Mouse (Mus musculus) CH12.LX (cell line): ENCODE measurements around the gene Abcb8. TPM values are rescaled to one million over a fixed set of nuclear protein-coding genes. Genes with fewer than 3 reads are reported as not detected.

Experiments
- DNase-seq: peaks from one replicate; pipeline ENCODE4 v3.0.0-alpha.2; 2013; ENCODE audit errors: extremely low read depth
- H3K27ac ChIP-seq: 2 replicates; pipeline ENCODE4 v1.5.1; 2012; ENCODE audit warnings: low read depth, mild to moderate bottlenecking, control low read depth, moderate library complexity; ENCODE audit not compliant: insufficient read depth
- H3K27me3 ChIP-seq: replicated peaks from 2 replicates; pipeline ENCODE3; 2012; ENCODE audit warnings: inconsistent platforms
- H3K36me3 ChIP-seq, 2 experiments: replicated peaks in 1 of 2; 2 replicates each; pipeline versions ENCODE3 to v1.6.1; 2012; ENCODE audit warnings: inconsistent platforms in 1 of 2, low read length in 1 of 2, mild to moderate bottlenecking in 1 of 2, mixed read lengths in 1 of 2, moderate library complexity in 1 of 2; ENCODE audit not compliant: control insufficient read depth in 1 of 2, insufficient read depth in 1 of 2
- H3K4me1 ChIP-seq, 2 experiments: 2 replicates each; pipeline ENCODE4 v1.6.1; 2012; ENCODE audit warnings: inconsistent platforms in 1 of 2, moderate library complexity in 1 of 2; ENCODE audit not compliant: insufficient read depth in 2 of 2, control insufficient read depth in 1 of 2
- H3K4me2 ChIP-seq: 2 replicates; pipeline ENCODE4 v1.6.1; 2012; ENCODE audit warnings: low read depth, mild to moderate bottlenecking, control low read depth; ENCODE audit not compliant: poor library complexity, insufficient read depth, severe bottlenecking
- H3K4me3 ChIP-seq, 3 experiments: fragments of 150-350 bp in 1 of 3; sonication (generic) in 1 of 3; replicated peaks in 1 of 3; 2 replicates each; pipeline versions ENCODE3 to v1.5.1; 2011 to 2012; ENCODE audit warnings: low read depth in 2 of 3, low read length in 2 of 3, mild to moderate bottlenecking in 2 of 3, moderate library complexity in 2 of 3, control low read depth in 1 of 3, improper control_type of control experiment in 1 of 3, inconsistent platforms in 1 of 3, mixed read lengths in 1 of 3; ENCODE audit not compliant: poor library complexity in 1 of 3
- H3K79me2 ChIP-seq: replicated peaks from 2 replicates; pipeline ENCODE4 v1.6.1; 2012; ENCODE audit warnings: mild to moderate bottlenecking, moderate library complexity; ENCODE audit not compliant: control insufficient read depth, poor library complexity, insufficient read depth, severe bottlenecking; ENCODE audit errors: extremely low read depth
- H3K9ac ChIP-seq: 2 replicates; pipeline ENCODE4 v1.6.1; 2012; ENCODE audit warnings: low read depth, mild to moderate bottlenecking, control low read depth, moderate library complexity; ENCODE audit not compliant: insufficient read depth
- H3K9me3 ChIP-seq: replicated peaks from 2 replicates; pipeline ENCODE3; 2012; ENCODE audit warnings: low read length, inconsistent platforms, mixed read lengths
- BHLHE40 ChIP-seq: IDR thresholded peaks from 2 replicates; pipeline ENCODE4 v1.6.1; 2011; ENCODE audit warnings: mild to moderate bottlenecking, low read depth, low read length, improper control_type of control experiment
- CHD1 ChIP-seq: IDR thresholded peaks from 2 replicates; pipeline ENCODE4 v1.6.1; 2012; ENCODE audit warnings: low read depth, low read length, improper control_type of control experiment, inconsistent platforms
- EP300 ChIP-seq: IDR thresholded peaks from 2 replicates; pipeline ENCODE4 v1.6.1; 2011; ENCODE audit warnings: low read length, improper control_type of control experiment
- GABPA ChIP-seq: IDR thresholded peaks from 2 replicates; pipeline ENCODE4 v1.6.1; 2012; ENCODE audit warnings: low read depth, low read length, improper control_type of control experiment, inconsistent platforms; ENCODE audit not compliant: insufficient replicate concordance
- HCFC1 ChIP-seq: IDR thresholded peaks from 2 replicates; pipeline ENCODE4 v1.6.1; 2012; ENCODE audit warnings: low read depth, mild to moderate bottlenecking, inconsistent platforms, low read length, improper control_type of control experiment
- JUND ChIP-seq: conservative IDR thresholded peaks from 2 replicates; pipeline ENCODE4 v1.6.1; 2011; ENCODE audit warnings: low read depth, low read length, improper control_type of control experiment
- KAT2A ChIP-seq: IDR thresholded peaks from 2 replicates; pipeline ENCODE4 v1.6.1; 2012; ENCODE audit warnings: low read length, improper control_type of control experiment, inconsistent platforms; ENCODE audit not compliant: insufficient replicate concordance
- MAX ChIP-seq: IDR thresholded peaks from 2 replicates; pipeline ENCODE4 v1.6.1; 2011; ENCODE audit warnings: low read length, improper control_type of control experiment
- MAZ ChIP-seq: IDR thresholded peaks from 2 replicates; pipeline ENCODE4 v1.6.1; 2012; ENCODE audit warnings: low read depth, mild to moderate bottlenecking, inconsistent platforms, low read length, improper control_type of control experiment, moderate library complexity
- MEF2A ChIP-seq: IDR thresholded peaks from 2 replicates; pipeline ENCODE4 v1.6.1; 2014; ENCODE audit warnings: low read depth, mild to moderate bottlenecking, inconsistent platforms, low read length, improper control_type of control experiment, borderline replicate concordance
- MXI1 ChIP-seq: IDR thresholded peaks from 2 replicates; pipeline ENCODE4 v1.6.1; 2011; ENCODE audit warnings: mild to moderate bottlenecking, low read depth, low read length, improper control_type of control experiment
- MYC ChIP-seq: IDR thresholded peaks from 2 replicates; pipeline ENCODE4 v1.6.1; 2011; ENCODE audit warnings: low read depth, mild to moderate bottlenecking, improper control_type of control experiment, low read length
- NRF1 ChIP-seq: IDR thresholded peaks from 2 replicates; pipeline ENCODE4 v1.6.1; 2014; ENCODE audit warnings: low read depth, mild to moderate bottlenecking, inconsistent platforms, low read length, improper control_type of control experiment, moderate library complexity
- PAX5 ChIP-seq: IDR thresholded peaks from 2 replicates; pipeline ENCODE4 v1.6.1; 2012; ENCODE audit warnings: low read length, inconsistent platforms, mixed read lengths
- POLR2A ChIP-seq: IDR thresholded peaks from 2 replicates; pipeline ENCODE4 v1.6.1; 2011; ENCODE audit warnings: low read depth, mild to moderate bottlenecking, improper control_type of control experiment, low read length
- POLR2AphosphoS2 ChIP-seq: IDR thresholded peaks from 2 replicates; pipeline ENCODE4 v1.6.1; 2011; ENCODE audit warnings: low read depth, low read length, improper control_type of control experiment
- UBTF ChIP-seq: IDR thresholded peaks from 2 replicates; pipeline ENCODE4 v1.6.1; 2012; ENCODE audit warnings: low read depth, mild to moderate bottlenecking, inconsistent platforms, low read length, improper control_type of control experiment, moderate library complexity
- ZC3H11A ChIP-seq: IDR thresholded peaks from 2 replicates; pipeline ENCODE4 v1.6.1; 2012; ENCODE audit warnings: low read depth, mild to moderate bottlenecking, inconsistent platforms, low read length, improper control_type of control experiment
- ZMIZ1 ChIP-seq: IDR thresholded peaks from 2 replicates; pipeline ENCODE4 v1.6.1; 2012; ENCODE audit warnings: low read depth, mild to moderate bottlenecking, inconsistent platforms, low read length, improper control_type of control experiment
- ZNF384 ChIP-seq: IDR thresholded peaks from 2 replicates; pipeline ENCODE4 v1.6.1; 2012; ENCODE audit warnings: low read depth, low read length, improper control_type of control experiment, inconsistent platforms
- dilution Hi-C: fragments of 300-500 bp; cut with MboI; formaldehyde crosslinking; loops from 2 replicates; pipeline ENCODE4 v1.14.3; 2020; ENCODE audit warnings: low sequenced_read_pairs; ENCODE audit not compliant: extremely low pct_unique_long_range_greater_than_20kb, extremely low pct_ligation_motif_present
- in situ Hi-C: fragments of 300-500 bp; cut with MboI; formaldehyde crosslinking; loops from 3 replicates; pipeline ENCODE4 v1.14.3; 2019; ENCODE audit warnings: low sequenced_read_pairs, low pct_ligation_motif_present, low pct_unique_long_range_greater_than_20kb, mixed read lengths
- polyA plus RNA-seq: library from polyadenylated mRNA; unstranded; fragments of >175 nt; gene quantifications from 2 replicates; pipeline ENCODE4 v1.2.1, GENCODE M21; 2012; ENCODE audit warnings: low read depth; ENCODE audit not compliant: insufficient read length
- total RNA-seq, 2 experiments: library from RNA; depleted of rRNA; stranded (reverse); fragments of 300-350 nt in 1 of 2; fragments of >200 nt in 1 of 2; gene quantifications; 2 replicates each; pipeline ENCODE4 v1.2.3; 2012 to 2014

The Abcb8 gene
- total and polyA plus RNA-seq, 3 experiments, result 31.0 to 58.7 (median 45.4) TPM

- Histone ChIP-seq H3K4me3 (no peak overlapping the region), H3K27me3 (no peaks in the 10 kb centered on the region)
These were observed 15.2 kb downstream of the Abcb8 start for GRCm38 (mm10) chr5:24408651-24409050.

GRCm38 (mm10) chr5:24409466-24409865 lies 16.0 kb downstream of the Abcb8 start:
- H3K9me3 ChIP-seq, result no peaks in the 10 kb centered on the region
- TF ChIP-seq POLR2A, result no peak
- no peak for TF ChIP-seq GABPA
- TF ChIP-seq EP300, result no peak
- no peak for TF ChIP-seq PAX5
- TF ChIP-seq BHLHE40, result no peak
- no peak for TF ChIP-seq MYC
- TF ChIP-seq MAZ, result no peak
- TF ChIP-seq NRF1, result no peak
- no peak for TF ChIP-seq POLR2AphosphoS2
- TF ChIP-seq ZNF384, result no peak
- no peak for TF ChIP-seq MXI1
- TF ChIP-seq MAX, result no peak
- no peak for TF ChIP-seq MEF2A
- no peak for TF ChIP-seq HCFC1
- no peak for TF ChIP-seq ZMIZ1
- TF ChIP-seq UBTF, result no peak
- TF ChIP-seq JUND, result no peak
- TF ChIP-seq ZC3H11A, result no peak
- no peak for TF ChIP-seq KAT2A
- TF ChIP-seq, all 38 proteins: peak for 0
- dilution Hi-C loops (no loop called here), in situ Hi-C loops (no loop called here)
- H3K4me1 ChIP-seq, result peaks cover 0 to 11% of the 10 kb centered on the region in 2 experiments; a peak in 2 of 4 replicates
- DNase-seq, result no peak
- H3K4me3 ChIP-seq, result no peak overlapping the region
- H3K36me3 ChIP-seq, result peaks cover 34 to 73% of the 10 kb centered on the region in 2 experiments
- no peaks in the 10 kb centered on the region for H3K79me2 ChIP-seq
- no peaks in the 10 kb centered on the region for H3K27me3 ChIP-seq
- no peak overlapping the region for H3K27ac ChIP-seq
- no peak overlapping the region for H3K4me2 ChIP-seq
- no peak overlapping the region for H3K9ac ChIP-seq

More at GRCm38 (mm10) chr5:24408651-24409050, 15.2 kb downstream of the Abcb8 start:
- in situ Hi-C loops (no loop called here), dilution Hi-C loops (no loop called here)
- no peak overlapping the region for H3K9ac ChIP-seq
- no peak overlapping the region for H3K27ac ChIP-seq
- H3K79me2 ChIP-seq, result no peaks in the 10 kb centered on the region
- peaks cover 38 to 74% of the 10 kb centered on the region in 2 experiments for H3K36me3 ChIP-seq
- TF ChIP-seq CHD1, result no peak
- H3K4me2 ChIP-seq, result no peak overlapping the region
- H3K9me3 ChIP-seq, result no peaks in the 10 kb centered on the region
- DNase-seq, result no peak
- peaks cover 0 to 13% of the 10 kb centered on the region in 2 experiments; a peak in 2 of 4 replicates for H3K4me1 ChIP-seq
